Mouse (Mus musculus) forelimb bud, embryonic 11.5 days (tissue): ENCODE measurements around the gene Ankrd1.
A peak's percentile ranks its signal among the peaks of the same experiment; 100 is the strongest.

ENCODE experiments used
- DNase-seq: peaks from one replicate; pipeline ENCODE4 v3.0.0-alpha.2; 2012; ENCODE audit warnings: low read depth, low spot score

Ankrd1 gene

GRCm38 (mm10) chr19:36110465-36110864 lies 9.4 kb downstream of the Ankrd1 start:
- DNase-seq, result no peak

- DNase-seq, result no peak
Measured at GRCm38 (mm10) chr19:36109318-36109944, 10.5 kb downstream of the Ankrd1 start.

- no peak for DNase-seq
Measured at GRCm38 (mm10) chr19:36103909-36104308, 16.0 kb downstream of the Ankrd1 start.

- no peak for DNase-seq
Measured at GRCm38 (mm10) chr19:36098916-36099315, 21.0 kb downstream of the Ankrd1 start.

- no peak for DNase-seq
Measured at GRCm38 (mm10) chr19:36098265-36098664, 21.6 kb downstream of the Ankrd1 start.

GRCm38 (mm10) chr19:36097194-36097593 lies 22.7 kb downstream of the Ankrd1 start:
- DNase-seq, result no peak

GRCm38 (mm10) chr19:36090781-36091180 lies 29.1 kb downstream of the Ankrd1 start:
- peak; percentile 46 for DNase-seq

GRCm38 (mm10) chr19:36083262-36084225 lies 36.4 kb downstream of the Ankrd1 start, which contains the start of gene Rpp30:
Gene Rpp30, plus strand, starts transcription at chr19:36083716.
- peak; percentile 84 for DNase-seq

- peak; percentile 58 for DNase-seq
Measured at GRCm38 (mm10) chr19:36082606-36083261, 37.2 kb downstream of the Ankrd1 start.

GRCm38 (mm10) chr19:36062801-36063529 lies 56.9 kb downstream of the Ankrd1 start:
- DNase-seq, result no peak
